Mouse (Mus musculus) layer of hippocampus, adult 9-10 months (tissue): ENCODE measurements around the gene Plxnb2.

Experiments
- DNase-seq: peaks from one replicate; pipeline ENCODE4 v3.0.0; 2022; ENCODE audit warnings: low spot score

The Plxnb2 gene

DNA sequence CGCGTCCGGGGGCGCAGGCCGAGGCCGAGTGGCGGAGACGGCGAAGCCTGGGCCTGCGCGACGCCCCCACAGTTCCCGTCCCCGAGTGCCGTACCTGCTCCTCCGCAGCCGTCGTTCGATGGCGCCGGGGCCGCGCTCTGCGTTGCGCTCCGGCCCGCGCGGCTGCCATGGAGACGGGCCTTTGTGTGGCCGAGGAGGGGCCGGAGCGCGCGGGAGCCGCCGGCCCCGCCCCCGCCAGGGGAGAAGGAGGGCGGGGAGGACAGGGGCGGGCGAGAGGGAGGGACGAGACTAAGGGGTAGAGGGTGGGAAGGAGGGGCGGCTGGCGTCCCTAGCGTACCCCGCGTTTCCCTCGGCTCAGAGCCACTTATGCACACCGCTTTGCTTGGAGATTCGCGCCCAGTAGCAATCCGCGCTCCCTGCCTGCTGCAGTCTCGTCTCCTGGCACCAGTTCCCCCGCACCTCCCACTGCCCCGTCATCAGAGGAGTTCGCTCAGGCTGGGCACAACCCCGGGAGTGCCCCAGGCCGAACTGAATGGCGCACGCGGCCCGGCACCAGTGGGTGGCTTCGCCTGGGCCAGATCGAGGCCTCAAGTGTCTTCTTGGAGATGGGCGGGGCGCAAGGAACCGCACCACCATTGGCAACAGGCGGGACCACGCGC lies at the start of gene Plxnb2:
TSS of gene Plxnb2 (minus strand) at position 218 of the 659 bp plus-strand sequence.
- no peak for DNase-seq

GRCm38 (mm10) chr15:89215611-89216233 lies 35.1 kb upstream of the Plxnb2 start:
- no peak for DNase-seq

- DNase-seq, result no peak
Observed at GRCm38 (mm10) chr15:89214953-89215352, 34.4 kb upstream of the Plxnb2 start.

DNA sequence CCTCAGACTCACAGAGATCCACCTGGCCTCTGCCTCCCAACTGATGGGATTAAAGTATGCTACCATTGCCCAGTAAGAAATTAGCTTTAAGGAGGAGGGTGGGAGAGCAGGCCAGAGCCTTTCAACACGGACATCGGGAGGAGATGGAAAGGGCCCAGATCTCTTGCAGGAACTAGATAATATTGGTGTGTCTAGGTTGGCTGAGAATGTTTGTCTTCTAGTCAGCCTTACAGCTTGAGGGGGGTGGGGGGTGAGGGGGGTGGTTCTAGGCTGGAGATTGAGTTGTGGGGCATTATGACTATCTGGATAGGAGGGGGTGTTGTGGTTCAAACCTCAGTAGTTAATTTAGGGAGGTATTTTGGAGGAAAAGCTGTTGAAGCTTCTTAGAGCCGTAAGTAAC lies 32.9 kb upstream of the Plxnb2 start:
- no peak for DNase-seq

- no peak for DNase-seq
Observed at GRCm38 (mm10) chr15:89212495-89212894, 31.9 kb upstream of the Plxnb2 start.

DNA sequence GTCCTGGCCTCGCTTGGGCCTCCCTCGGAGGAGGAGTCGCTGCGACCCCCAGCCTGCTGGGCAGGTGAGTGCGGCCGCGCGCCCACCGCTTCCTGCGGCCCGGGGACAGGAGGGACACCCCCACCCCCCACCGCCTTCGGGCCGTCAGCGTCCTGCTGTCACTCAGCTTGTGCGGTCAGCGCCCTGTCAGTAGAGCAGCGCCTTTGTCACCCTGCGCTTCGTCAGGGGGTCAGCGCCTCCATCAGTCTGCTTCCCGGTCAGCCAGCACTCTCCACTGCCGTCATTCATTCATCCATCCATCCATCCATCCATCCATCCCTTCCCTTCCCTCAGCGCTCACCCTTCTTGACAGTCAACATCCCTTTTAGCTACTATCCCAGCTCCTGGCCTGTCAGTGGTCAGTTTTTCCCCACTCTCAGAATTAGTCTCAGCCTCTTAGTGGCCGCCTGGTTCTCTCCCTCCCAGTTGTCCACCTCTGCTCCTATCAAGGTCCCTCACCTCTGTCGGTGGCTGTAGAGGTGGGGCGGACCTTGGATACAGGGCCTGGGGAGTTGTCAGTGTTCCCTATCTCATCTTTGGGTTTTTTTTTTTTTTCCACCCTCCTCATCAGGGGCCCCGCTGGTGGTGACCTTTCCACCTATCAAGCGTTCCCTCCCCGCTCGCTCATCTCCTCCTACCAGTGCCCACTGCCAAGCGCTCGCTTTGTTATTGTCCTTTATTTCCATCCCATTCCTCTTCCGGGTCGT lies 31.3 kb upstream of the Plxnb2 start:
- no peak for DNase-seq

DNA sequence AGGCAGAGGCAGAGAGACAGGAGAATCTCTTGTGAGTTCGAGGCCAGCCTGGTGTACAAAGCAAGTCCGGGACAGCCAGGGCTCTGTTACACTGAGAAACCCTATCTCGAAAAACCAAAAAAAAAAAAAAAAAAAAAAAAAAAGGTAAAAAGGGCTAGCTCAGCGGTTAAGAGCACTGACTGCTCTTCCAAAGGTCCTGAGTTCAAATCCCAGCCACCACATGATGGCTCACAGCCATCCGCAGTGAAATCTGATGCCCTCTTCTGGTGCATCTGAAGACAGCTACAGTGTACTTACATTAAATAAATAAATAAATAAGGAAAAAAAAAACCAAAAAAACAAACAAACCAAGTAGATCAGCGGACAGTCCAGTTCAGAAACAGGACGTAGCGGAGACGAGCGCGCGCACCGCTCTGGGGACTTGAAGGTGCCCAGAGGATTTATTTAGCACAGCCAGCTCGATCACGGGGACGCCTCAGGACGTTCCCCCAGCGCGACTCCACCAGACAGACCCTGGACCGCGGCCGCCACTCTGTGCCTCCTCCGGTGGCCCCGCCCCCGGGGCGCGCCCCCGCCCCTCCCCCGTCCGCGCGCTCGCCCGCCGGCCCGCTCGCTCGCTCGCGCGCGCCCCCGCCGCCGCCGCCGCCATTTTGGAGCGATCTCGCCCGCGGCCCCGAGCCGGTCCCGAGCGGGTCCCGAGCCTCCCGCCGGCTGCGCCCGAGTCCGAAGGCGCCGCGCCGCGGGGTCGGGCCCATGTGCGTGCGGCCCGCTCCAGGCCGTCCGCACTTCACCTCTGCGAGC lies 30.5 kb upstream of the Plxnb2 start, which contains the start of gene Ppp6r2:
TSS of gene Ppp6r2 (plus strand) at position 639 of the 801 bp plus-strand sequence.
- DNase-seq, result peak; percentile 43

DNA sequence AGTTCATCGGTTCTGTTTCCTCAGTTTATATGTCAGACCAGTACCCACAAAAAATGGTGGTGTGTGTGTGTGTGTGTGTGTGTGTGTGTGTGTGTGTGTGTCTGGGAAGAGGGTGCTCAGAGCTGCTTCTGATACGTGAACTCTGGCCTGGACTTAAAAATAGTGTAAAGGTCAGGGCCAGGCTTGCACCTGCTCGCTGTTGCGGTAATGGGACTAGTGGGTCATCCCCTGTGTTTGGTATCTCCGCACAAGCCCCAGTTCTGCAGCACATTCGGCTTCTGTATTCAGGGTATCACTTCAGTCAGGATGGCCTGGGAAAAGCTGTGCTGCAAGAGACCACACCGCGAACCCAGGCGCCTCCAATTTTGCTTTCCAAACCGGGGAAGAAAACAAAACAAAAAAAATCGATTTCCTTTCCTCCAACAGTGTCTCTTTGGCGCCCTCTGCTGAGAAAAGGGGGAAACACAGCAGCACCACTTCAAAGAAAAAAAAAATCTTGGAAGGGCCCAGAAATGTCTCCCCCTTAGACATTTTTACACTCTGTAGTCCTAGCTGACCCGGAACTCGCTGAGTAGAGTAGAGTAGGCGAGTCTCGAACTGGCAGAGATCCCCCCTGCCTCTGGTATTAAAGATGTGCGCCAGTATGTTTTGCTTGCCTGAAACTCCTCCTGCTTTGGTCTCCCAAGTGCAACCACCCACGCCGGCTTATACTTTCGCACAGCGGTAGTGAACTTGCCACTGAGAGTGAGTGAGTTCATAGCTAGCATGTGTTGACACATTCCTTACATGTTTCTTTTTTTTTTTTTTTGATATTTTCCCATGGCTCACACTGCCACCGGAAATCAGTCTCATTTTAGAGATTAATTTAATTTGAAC lies 29.5 kb upstream of the Plxnb2 start:
- peak; percentile 80 for DNase-seq

- DNase-seq, result no peak
Observed at GRCm38 (mm10) chr15:89207457-89207856, 26.9 kb upstream of the Plxnb2 start.

- DNase-seq, result no peak
Observed at GRCm38 (mm10) chr15:89197056-89197455, 16.5 kb upstream of the Plxnb2 start.

- peak; percentile 96 for DNase-seq
Observed at GRCm38 (mm10) chr15:89196313-89196706, 15.7 kb upstream of the Plxnb2 start, which contains the start of gene Dennd6b. TSS of gene Dennd6b (minus strand) at chr15:89196496.

DNA sequence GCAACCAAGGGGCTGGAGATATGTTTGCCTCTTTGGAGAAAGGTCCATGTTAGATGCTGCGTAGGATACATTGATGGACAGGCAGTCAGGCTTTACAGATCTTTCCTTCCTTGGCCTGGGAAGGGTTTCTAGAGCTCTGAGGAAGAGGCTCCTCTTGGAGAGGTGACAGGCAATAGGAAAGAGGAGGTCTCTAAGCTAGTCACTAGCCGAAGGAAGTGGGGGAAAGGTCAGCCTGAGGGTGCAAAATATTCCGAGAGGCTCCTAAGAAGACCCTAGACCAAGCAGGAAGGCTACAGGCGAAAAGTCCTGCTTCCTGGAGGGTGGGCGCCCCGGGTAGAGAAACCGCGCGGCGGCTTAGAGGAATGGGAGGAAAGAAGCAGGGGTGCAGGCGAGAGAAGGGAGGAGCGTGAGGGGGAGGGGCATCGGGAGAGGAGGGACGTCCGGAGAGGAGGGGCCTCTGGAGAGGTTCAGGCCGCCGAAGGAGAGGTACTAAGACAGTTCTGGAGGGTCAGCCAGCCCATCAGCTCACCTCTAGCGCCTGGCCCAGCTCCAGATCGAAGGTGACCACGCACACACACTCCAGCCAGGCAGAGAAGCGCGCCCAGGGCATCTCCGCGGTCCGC lies 15.2 kb upstream of the Plxnb2 start:
- no peak for DNase-seq

GRCm38 (mm10) chr15:89195261-89195681 lies 14.7 kb upstream of the Plxnb2 start:
- DNase-seq, result no peak

DNA sequence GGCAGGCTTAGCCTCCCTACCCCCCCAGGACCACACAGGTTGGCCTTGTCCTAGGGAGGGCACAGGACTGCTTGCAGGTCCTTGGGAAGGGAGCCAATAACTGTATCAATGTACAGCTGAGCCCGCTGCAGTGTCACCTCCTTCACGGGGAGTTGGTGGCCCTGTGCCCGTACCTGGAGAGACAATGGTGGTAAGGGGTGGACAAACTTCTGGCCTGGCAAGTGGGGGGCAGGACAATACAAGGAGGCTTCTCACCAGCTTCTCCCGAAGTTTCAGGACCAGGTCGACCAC lies 4.3 kb upstream of the Plxnb2 start:
- DNase-seq, result no peak

DNA sequence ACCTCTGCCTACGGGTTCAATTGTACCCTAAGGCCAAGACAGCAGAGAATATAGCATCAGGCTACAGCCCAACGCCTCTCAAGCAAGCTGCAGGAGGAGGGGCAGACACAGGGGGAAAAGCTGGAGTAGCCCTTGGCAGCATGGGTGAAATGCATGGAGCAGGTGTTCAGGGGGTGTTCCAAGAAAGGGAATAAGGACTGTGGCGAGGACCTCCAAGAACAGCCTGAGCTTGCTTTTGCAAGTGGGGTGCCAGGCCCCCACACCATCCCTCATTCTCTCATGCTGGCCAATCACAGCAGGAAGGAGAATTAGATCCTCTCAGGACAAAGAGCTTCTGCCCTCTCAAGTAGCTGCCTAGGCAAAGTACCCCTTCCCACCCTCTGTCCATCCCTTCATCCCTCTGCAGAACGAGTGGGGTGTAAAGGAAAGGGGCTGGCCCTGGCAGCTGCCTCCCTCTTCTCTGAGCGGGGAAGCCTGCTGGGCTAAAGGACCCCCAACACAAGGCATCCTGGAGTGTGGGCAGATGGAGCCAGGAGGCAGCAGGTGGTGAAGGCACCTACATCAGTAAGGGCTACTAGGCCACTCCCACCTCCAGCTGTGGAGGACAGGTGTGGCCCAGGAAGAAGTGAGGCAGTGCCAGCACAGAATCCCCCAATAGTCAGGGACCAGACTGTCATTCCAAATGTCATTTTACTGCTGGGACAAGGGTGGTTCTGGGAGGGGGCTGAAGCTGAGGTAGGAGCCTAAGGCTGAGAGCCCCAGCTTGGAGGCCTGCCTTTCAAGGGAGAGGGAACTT lies 3.8 kb upstream of the Plxnb2 start:
- DNase-seq, result no peak

DNA sequence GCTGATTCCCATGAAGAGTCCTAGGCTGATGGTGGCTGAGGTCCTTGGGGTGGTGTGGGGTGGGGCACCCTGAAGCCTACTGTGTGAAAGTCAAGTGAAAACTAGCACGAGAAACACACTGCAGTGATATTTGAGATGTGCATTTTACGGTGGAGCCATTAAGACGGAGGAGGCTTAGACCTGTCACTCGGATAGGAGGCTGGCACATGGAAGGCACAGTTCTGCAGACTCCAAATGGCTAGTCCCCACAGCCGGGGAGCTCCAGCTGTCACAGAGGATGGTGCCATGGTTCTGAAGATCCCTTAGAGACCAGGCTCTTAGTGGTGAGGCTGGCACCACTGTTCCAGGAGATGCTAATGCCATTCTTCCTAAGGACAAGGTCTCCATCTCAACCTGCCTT lies 2.3 kb upstream of the Plxnb2 start:
- no peak for DNase-seq

DNA sequence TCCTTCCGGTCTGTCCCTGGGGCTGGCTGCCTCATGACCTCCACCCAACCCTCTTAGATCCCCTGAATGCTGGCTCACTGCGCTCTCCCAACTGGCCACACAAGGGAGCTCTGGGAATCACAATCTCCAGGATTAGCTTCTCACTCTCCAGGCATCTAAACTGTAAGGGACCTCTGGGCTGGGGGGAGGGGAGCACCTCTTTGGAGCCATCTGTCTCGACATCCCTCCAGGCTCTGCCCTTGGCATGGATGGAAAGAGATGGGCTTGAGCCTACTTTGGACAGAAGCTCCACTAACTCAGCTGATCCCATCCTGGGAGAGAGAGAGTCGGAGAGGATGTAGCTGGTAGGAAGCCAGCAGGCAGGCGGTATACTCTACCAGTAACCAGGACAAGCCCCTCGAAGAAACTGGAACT lies 1.7 kb upstream of the Plxnb2 start:
- DNase-seq, result no peak

- DNase-seq, result no peak
Observed at GRCm38 (mm10) chr15:89181561-89182270, 1.1 kb upstream of the Plxnb2 start.

DNA sequence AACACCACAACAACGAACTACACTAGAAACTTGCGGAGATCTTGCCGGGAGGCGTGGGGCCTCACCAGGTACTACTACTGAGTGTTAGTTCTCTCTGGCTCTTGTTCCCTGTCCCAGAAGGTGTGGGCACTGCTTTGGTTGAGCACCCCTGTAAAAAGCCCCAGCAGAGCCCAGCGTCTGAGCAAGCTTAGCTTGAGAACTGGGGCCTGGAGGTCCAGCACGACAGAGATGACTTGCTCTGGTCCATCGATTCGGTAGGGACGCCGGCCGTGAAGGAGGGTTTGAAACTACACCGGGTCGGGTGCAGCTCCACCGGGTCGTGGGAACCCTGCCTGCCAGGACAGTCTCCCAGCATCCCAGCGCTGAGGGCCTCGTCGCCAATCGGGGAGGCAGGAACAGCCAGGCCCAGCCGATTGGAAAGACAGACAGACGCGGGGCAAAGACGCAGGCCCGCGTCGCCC lies 477 bp downstream of the Plxnb2 start:
- DNase-seq, result no peak
